Mouse (Mus musculus): ENCODE measurements around the gene Plxnc1. TPM values are rescaled to one million over a fixed set of nuclear protein-coding genes. Genes with fewer than 3 reads are reported as not detected.

Plxnc1 gene
- total and polyA plus RNA-seq, 2 experiments from 2014 or later: 11.5 to 70.2 TPM

DNA sequence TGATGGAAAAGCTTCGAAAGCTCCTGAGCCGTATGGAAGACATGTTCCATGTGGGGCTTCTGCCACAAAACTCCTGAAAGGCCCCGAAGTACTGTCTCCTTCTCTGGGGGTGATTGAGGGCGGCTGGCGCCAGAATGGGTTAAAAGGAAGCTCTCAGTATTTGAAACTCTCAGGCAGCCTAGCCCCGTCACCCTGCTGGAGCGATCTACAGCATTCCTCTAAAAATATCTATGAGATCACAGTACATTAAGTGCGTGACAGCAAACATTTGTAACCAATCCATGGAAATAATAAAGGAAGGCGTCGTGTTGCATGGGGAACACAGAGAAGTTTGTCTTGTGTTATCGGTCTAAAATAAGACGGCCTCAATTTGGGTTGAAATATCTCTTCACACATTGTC, 118.2 kb downstream of the Plxnc1 start:
- no peak for DNase-seq
- WGBS: 88% methylated on average over 12 of the region's 12 CpGs
- H3K9ac ChIP-seq: no peak overlapping the region
- H3K27ac ChIP-seq (ENCODE audit: low read depth, low read length): no peak overlapping the region
- TF ChIP-seq CTCF (IDR thresholded peaks at IDR 0.05; ENCODE audit: low read depth): no peak
- H3K4me1 ChIP-seq (ENCODE audit: insufficient read depth): peaks cover 5% of the 10 kb centered on the region; the same call in 1 of the 2 replicates
- H3K4me3 ChIP-seq (ENCODE audit: low read depth, low read length): no peak overlapping the region
- no peaks in the 10 kb centered on the region for H3K9me3 ChIP-seq (ENCODE audit: low read length)
- H3K27me3 ChIP-seq (ENCODE audit: insufficient read depth, low read length): no peaks in the 10 kb centered on the region
- H3K4me2 ChIP-seq (ENCODE audit: low read depth): no peak overlapping the region
- peaks cover 10% of the 10 kb centered on the region for H3K36me3 ChIP-seq (ENCODE audit: insufficient read depth)
- no peak for ATAC-seq

DNA sequence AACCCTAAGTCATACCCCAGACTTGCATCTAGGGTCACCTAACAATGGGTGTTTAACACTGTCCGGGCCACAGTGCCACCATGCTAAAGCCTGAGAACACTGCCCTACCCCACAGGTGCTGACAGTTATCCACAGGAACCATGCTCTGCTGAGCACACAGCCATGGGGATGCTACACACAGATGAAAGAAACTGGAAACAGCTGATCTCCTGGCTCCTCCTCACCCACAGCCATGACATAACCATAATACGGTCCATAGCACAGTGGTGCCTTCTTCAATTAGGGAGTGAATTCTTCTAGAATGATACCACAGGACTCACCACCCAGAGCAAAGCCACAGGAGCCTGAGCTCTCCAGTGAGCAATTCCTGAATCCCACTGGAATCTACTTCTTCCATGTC, 118.7 kb downstream of the Plxnc1 start:
- no peak for ATAC-seq
- WGBS: 97% methylated on average over 2 of the region's 2 CpGs

DNA sequence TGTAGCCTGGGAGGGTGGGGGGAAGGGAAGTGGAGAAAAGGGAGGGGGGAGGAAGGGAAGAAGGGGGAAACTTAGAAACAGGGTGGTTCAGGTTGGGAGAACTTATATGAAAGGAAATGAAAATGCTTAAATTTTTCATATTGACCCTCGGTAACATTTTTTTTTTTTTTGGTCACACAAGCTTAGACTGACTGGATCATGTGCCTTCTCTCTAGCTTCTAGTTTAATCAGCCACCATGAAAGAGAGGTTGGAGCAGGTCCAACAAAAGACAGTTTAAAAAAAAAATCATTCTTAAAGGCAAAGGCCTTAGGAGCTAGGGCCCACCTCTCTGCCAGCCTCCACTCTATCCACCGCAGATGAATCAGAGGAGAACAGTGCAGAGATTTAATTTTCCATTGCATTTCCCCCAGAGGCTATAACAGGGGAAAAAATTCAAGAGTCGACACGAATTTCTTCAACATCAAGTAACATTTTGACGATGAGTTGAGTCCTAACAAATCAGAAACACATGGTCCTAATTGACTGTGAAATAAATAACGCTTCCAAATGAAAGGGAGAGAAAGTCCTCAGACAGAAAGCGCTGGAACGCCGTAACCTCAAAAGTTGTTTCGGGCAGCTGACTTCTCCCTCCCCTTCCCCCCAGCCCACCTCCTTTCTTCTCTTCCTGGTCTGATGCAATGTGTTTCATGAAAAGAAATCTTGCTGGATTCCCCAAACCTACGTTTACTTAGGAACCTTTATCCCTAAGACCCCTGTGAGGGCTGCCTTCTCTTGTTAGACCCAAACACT, 120.5 kb downstream of the Plxnc1 start:
- ATAC-seq: no peak
- WGBS: 45% methylated on average over 11 of the region's 11 CpGs

More for the DNA sequence above, 118.7 kb downstream of the Plxnc1 start:
- Histone ChIP-seq H3K9ac (no peak overlapping the region), H3K9me3 (ENCODE audit: low read length) (no peaks in the 10 kb centered on the region), H3K27ac (ENCODE audit: low read depth, low read length) (no peak overlapping the region), H3K27me3 (ENCODE audit: insufficient read depth, low read length) (no peaks in the 10 kb centered on the region), H3K36me3 (ENCODE audit: insufficient read depth) (0 out of 2 replicates have a peak, but pooled peaks cover 7% of the 10 kb centered on the region), H3K4me1 (ENCODE audit: insufficient read depth) (peaks cover 5% of the 10 kb centered on the region; the same call in 1 of the 2 replicates), H3K4me2 (ENCODE audit: low read depth) (no peak overlapping the region), H3K4me3 (ENCODE audit: low read depth, low read length) (no peak overlapping the region)
- no peak for DNase-seq
- TF ChIP-seq CTCF (IDR thresholded peaks at IDR 0.05; ENCODE audit: low read depth): no peak

DNA sequence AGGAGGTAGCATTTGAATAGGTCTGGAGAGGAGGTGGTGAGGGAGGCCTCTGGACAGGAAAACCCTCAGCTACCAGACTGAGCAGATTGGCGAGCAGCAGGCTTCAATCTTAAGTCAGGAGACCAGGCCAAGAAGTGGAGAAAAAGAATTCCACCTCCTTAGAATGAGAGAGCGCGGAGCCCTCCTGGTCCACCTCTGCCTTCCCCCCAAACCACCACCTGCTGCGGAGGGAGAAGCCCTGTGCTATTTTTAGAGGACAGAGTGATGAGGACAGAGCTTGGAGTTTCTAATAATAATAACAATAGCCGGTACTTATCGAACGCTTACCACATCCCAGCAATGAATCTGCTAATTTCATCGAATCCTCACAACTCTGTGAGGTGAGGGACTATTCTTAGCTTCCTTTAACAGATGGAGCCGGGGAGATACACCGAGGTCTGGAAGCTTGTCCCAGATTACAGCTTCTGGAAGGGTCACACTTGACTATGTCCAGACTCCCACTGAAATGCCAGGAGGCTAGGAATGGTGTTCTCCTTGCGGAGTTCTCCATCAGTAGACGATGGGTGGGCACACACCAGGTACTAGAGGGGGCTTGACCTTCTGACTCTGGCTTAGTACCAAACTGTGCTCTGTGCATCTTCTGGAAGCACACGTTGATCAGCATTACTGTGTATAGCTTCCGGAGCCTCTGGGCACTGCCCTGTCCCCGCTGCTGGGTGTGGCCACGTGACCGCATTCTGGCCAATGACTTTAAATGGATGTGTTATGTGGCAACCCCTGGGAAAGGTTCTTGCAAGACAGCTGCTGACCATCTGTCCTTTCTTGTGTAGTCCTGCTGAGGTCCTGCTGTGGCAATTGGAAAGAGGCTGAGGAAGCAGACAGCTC, 125.6 kb downstream of the Plxnc1 start:
- no peak for TF ChIP-seq CTCF (IDR thresholded peaks at IDR 0.05; ENCODE audit: low read depth)
- no peak overlapping the region for H3K27ac ChIP-seq (ENCODE audit: low read depth, low read length)
- WGBS: 89% methylated on average over 17 of the region's 17 CpGs
- no peak overlapping the region for H3K4me3 ChIP-seq (ENCODE audit: low read depth, low read length)
- ATAC-seq (no peak), DNase-seq (no peak)
- 0 out of 2 replicates have a peak, but pooled peaks cover 3% of the 10 kb centered on the region for H3K36me3 ChIP-seq (ENCODE audit: insufficient read depth)
- H3K9ac ChIP-seq: no peak overlapping the region
- H3K27me3 ChIP-seq (ENCODE audit: insufficient read depth, low read length): no peaks in the 10 kb centered on the region
- no peaks in the 10 kb centered on the region for H3K9me3 ChIP-seq (ENCODE audit: low read length)
- H3K4me1 ChIP-seq (ENCODE audit: insufficient read depth): peaks cover under 1% of the 10 kb centered on the region; the same call in 1 of the 2 replicates
- H3K4me2 ChIP-seq (ENCODE audit: low read depth): no peak overlapping the region

More for the DNA sequence above, 120.5 kb downstream of the Plxnc1 start:
- DNase-seq: no peak
- no peak overlapping the region for H3K4me3 ChIP-seq (ENCODE audit: low read depth, low read length)
- peaks cover 2% of the 10 kb centered on the region; the same call in 1 of the 2 replicates for H3K4me1 ChIP-seq (ENCODE audit: insufficient read depth)
- 0 out of 2 replicates have a peak, but pooled peaks cover 7% of the 10 kb centered on the region for H3K36me3 ChIP-seq (ENCODE audit: insufficient read depth)
- H3K9ac ChIP-seq: no peak overlapping the region
- no peak overlapping the region for H3K4me2 ChIP-seq (ENCODE audit: low read depth)
- H3K27me3 ChIP-seq (ENCODE audit: insufficient read depth, low read length): no peaks in the 10 kb centered on the region
- no peak for TF ChIP-seq CTCF (IDR thresholded peaks at IDR 0.05; ENCODE audit: low read depth)
- 0 out of 2 replicates have a peak overlapping the region, but pooled peaks have one; percentile 9 for H3K27ac ChIP-seq (ENCODE audit: low read depth, low read length)
- no peaks in the 10 kb centered on the region for H3K9me3 ChIP-seq (ENCODE audit: low read length)

DNA sequence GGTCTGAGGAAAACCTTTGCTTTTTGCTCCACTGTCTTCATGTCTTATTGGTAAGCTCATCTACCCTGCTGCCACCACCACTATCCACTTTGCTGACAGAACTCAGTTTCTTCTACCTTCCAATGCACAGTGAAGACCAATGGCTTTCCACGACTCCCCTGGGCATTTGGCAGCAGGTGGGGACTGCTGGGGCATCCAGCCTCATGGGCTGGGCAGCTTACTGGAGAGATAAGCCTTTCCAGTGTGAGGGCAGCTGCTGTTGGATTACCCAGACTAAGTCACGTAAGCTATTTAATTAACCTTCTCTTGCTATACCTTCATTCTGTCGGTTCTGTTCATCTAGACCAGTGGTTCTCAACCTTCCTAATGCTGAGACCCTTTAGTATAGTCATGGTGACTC, 126.5 kb downstream of the Plxnc1 start:
- no peak overlapping the region for H3K9ac ChIP-seq
- ATAC-seq (no peak), DNase-seq (no peak)
- H3K27me3 ChIP-seq (ENCODE audit: insufficient read depth, low read length): no peaks in the 10 kb centered on the region
- no peak overlapping the region for H3K27ac ChIP-seq (ENCODE audit: low read depth, low read length)
- no peak for TF ChIP-seq CTCF (IDR thresholded peaks at IDR 0.05; ENCODE audit: low read depth)
- H3K4me1 ChIP-seq (ENCODE audit: insufficient read depth): peaks cover 7% of the 10 kb centered on the region; the same call in 1 of the 2 replicates
- WGBS: 93% methylated on average over 3 of the region's 3 CpGs
- H3K9me3 ChIP-seq (ENCODE audit: low read length): no peaks in the 10 kb centered on the region
- H3K36me3 ChIP-seq (ENCODE audit: insufficient read depth): 0 out of 2 replicates have a peak, but pooled peaks cover 3% of the 10 kb centered on the region
- no peak overlapping the region for H3K4me2 ChIP-seq (ENCODE audit: low read depth)
- no peak overlapping the region for H3K4me3 ChIP-seq (ENCODE audit: low read depth, low read length)

DNA sequence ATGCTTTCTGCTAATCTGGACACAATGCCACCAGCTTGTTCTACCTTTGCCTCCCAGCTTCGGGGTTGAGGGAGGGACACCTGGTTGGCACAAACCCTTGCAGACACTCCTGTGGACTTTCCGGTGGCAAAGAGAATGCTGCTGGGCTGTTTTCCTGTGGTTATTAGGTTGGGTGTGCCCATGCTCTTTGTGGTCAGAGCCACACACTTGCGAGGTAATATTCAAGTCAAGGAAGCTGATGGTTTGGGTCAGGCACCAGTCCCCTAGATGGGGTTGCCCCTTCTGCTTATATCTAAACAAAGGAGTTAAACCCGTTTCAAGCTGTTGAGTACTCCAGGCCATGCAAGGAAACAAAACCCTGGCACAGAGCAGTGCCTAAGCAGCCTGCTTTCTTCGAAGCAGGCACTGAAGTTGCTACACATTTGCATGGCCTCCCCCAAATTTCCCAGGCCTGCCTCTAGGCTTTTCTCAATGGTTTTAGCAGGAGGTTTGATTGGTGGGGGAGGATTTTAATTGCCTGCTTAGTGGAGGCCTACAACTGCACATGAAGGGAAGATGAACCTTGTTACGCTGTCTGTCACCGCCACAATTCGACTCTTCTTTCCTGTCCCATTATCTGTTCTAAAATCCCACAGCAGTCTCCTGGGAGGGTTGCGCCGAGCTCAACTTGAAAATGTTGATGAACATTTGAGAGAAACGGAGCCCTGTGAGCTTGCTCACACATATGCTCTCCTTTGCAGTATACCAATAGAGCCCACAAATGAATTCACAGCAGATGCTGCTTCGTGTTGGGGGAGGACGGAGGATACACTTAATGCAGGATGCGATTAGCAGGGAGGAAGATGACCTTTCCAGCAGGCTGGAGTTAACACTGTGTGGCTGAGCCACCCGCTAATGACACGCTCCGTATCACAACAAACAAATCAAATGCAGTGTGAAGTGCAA, 132.5 kb downstream of the Plxnc1 start:
- Histone ChIP-seq H3K4me3 (ENCODE audit: low read depth, low read length) (no peak overlapping the region), H3K27me3 (ENCODE audit: insufficient read depth, low read length) (no peaks in the 10 kb centered on the region), H3K9ac (no peak overlapping the region), H3K4me2 (ENCODE audit: low read depth) (no peak overlapping the region), H3K4me1 (ENCODE audit: insufficient read depth) (peaks cover 15% of the 10 kb centered on the region; the same call in 1 of the 2 replicates), H3K27ac (ENCODE audit: low read depth, low read length) (peak overlapping the region; percentile 57), H3K36me3 (ENCODE audit: insufficient read depth) (0 out of 2 replicates have a peak, but pooled peaks cover 5% of the 10 kb centered on the region), H3K9me3 (ENCODE audit: low read length) (no peaks in the 10 kb centered on the region)
- DNase-seq (peak; percentile 53), ATAC-seq (peak; percentile 83)
- WGBS: 50% methylated on average over 17 of the region's 17 CpGs
- no peak for TF ChIP-seq CTCF (IDR thresholded peaks at IDR 0.05; ENCODE audit: low read depth)

All from forebrain, postnatal 0 days (tissue).